Mouse (Mus musculus) CD4-positive, CD25-positive, alpha-beta regulatory T cell, adult 4 months (primary cell): ENCODE data around the gene Usp42. TPM values are rescaled to one million over a fixed set of nuclear protein-coding genes. Genes with fewer than 3 reads are reported as not detected.
A peak's percentile ranks its signal among the peaks of the same experiment; 100 is the strongest.

ENCODE experiments used
- ATAC-seq: one replicate; pipeline ENCODE4 v1.8.0; 2017
- polyA plus RNA-seq, 2 experiments: library from polyadenylated mRNA; unstranded; fragments of 100-300 nt; shearing (Covaris generic); gene quantifications; one replicate each; pipeline ENCODE4 v1.2.1; 2017

Usp42 gene
- polyA plus RNA-seq, 2 experiments from 2014 or later, result 10.6 to 10.7 TPM

DNA sequence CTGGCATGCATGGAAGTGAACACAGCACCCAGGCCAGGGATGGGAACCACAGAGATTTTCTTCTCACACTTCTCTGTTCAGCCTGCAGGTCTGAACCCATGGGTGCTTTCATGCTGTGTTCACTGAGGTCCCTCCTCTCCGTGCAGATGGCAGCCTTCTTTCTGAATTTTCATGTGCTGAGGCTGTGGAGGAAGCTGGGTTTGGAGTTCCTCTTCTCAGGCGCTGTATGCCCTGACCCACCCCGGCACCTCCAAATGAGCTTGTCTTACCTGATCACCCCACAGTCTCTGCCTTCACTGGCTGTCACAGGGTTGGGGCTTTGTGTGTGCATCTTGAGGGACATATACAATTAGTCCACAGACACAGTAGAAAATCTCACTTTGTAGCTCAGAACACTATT is 44.5 kb downstream of the Usp42 start:
- no peak for ATAC-seq

DNA sequence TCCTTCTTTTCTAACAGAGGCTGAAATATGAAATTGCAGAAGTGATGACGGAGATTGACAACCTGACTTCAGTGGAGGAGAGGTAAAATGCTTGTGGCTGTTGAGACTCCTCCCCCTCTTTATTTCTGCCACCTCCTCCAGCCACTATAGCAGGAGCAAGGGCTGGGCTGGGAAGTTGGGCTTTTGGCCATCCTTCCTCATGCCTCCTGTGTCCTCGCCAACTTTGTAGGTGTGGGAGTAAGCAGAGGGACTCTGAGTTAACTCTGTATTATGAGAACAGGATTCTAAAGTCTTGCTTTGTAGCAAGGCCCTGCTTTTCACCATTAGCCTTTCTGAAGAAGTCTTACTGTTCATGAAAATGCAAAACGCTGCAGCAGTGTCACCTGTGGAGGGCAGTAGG is 45.6 kb downstream of the Usp42 start:
- no peak for ATAC-seq

DNA sequence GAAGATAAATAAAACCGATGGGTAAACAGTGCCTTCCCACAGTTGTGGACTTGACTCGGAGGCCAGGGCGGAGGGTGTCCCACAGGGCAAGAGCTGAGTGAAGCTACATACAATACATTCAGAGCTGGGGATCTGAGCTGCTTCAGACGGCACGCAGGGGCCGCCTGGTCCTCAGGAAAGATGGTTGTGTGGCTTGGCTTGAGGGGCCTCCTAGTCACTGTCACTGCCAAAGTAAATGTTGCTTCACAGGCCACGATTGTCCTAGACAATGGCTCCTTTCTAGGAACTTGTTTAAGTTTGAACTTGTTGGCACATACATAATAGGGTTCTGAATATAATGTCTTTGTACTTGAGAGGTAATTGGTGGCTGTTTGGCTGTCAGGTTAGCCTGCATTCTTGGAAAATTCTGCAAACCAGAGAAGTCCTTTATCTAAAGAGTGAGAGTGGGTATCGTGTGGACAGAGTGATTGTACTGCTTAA is 47.1 kb downstream of the Usp42 start:
- no peak for ATAC-seq

DNA sequence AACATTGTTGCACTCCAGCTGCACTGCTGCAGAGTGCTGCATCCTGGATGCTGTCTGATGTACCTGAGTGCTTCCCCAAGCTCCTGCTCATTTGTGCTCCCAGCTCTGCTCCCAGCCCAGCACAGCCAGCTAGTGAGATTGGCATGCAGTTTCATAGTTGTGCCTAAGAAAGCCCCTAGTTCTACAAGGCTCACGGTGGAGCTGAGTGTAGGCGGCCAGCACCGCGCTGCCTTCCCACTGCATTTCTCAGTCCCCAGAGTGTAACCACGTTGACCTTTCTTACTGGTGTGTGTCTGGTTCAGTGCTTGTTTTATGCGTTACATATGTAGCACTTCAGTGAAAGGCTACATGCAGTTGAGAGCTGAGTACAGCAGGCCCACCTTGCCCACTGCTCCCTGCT is 48.4 kb downstream of the Usp42 start:
- ATAC-seq, result peak; percentile 50

DNA sequence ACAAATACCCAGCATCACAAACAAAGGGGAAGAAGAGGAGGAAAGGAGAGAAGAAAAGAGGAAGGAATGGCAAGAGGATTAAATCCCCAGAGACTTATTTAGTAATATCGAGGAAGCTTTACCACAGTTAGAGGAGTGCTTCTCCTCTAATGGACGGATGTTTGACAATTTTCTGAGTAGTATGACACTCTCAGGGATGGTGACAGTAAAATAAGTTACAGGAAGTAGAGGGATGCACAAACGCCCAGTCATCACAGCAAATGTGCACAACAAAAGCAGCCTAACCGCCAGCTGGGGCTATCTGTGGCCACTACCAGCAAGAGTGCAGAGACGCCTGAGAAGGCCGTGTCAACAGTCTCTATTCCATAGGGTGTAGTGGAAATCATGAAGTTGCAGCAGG is 52.4 kb downstream of the Usp42 start:
- peak; percentile 44 for ATAC-seq

DNA sequence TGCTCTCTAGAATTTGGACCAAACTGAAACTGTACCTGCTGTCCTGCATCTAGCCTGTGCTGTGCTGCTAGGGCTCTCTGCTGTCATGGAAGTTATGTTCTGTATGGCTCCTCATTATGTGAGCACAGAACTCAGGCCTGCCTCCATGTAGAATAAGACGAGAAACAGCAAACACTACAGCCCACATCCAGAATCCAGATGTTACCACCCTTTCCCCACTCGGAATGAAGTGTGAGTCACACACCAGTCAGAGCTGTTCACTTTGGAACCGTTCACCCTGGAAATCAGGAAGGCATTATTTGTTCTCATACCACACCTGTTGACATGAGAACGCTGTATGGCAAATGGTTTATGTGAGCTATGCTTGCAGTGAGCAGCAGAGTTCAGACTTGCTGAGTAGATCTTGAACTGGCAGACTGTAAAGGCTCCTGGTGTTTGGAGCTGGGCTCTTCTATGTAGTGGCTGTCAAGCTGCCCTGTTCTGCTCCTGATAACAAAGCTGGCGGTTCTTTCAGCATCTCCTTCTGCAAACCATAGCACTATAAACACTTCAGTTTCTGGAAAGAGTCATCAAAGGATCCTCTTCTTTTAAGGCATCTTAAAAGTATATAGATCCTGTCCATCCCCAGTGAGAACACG is 53.3 kb downstream of the Usp42 start:
- no peak for ATAC-seq

DNA sequence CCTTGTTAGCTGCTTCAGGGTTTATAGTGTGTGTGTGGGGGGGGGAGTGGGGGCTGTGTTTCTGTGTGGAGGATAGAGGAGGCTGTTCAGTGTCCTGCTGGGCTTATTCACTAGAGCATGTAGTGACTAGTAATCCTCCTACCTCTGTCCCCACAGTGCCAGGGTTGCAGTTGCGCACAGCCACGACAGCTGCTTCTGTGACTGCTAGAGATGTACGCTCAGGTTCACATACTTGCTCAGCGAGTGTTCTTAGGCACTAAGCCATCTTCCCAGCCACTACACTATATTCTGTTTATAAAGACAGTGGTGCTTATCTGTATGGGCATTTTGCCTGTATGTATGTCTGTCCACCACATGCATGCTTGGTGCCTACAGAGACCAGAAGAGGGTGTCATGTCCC is 54.7 kb downstream of the Usp42 start:
- ATAC-seq, result no peak

DNA sequence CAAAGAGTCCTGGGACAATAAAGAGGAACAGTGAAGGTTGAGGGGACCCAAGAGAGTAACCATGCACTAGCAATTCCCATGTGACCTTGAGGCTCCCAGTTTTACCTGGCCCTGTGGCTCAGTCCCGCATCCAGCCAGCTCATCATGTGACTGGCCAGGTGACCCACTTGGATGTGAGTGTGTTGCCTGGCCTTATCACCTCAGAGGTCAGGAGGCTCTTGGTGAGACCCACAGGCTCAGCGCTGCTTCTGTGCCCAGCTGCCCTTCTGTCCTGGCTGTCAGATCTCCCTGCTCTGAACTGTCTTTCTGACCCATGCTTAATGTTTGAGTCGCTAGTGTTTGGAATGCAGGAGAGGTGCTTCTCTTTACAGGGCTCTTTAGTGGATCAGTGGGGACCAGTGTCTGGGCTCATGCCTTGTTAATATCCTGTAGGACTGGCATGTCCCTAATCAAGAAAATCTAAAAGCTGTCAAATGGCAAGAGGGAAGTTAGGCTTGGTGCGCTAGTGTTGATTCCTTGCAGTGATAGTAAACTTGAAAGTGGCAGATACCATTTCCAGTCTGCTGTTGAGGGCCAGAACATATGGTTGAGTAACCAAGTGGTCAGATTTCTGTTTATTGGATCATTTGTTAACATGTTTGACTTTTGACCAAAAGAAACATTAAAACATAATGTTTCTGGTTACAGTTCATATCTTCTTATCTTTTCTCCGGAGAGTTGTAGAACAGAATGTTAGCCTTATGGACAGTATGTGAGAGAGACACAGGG is 55.7 kb downstream of the Usp42 start:
- no peak for ATAC-seq

DNA sequence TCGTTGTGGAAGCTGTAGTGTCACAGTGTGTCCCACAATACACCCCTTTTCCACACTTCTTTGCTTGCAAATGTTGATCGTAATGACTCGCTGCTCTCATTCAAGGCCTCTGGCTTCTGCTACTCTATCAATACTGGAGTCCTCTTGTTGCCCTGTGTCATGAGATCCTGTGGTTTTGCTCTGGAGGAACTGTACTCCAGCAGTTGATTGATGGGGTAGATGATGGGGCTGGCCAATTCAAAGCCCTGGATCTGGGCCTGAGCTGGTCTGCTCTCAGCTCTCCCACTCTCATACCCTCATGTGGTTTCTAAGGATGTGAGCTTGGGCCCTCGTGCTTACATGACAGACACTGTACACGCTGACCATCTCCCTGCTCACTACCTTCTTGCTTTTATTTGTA is 57.5 kb downstream of the Usp42 start:
- ATAC-seq, result no peak

DNA sequence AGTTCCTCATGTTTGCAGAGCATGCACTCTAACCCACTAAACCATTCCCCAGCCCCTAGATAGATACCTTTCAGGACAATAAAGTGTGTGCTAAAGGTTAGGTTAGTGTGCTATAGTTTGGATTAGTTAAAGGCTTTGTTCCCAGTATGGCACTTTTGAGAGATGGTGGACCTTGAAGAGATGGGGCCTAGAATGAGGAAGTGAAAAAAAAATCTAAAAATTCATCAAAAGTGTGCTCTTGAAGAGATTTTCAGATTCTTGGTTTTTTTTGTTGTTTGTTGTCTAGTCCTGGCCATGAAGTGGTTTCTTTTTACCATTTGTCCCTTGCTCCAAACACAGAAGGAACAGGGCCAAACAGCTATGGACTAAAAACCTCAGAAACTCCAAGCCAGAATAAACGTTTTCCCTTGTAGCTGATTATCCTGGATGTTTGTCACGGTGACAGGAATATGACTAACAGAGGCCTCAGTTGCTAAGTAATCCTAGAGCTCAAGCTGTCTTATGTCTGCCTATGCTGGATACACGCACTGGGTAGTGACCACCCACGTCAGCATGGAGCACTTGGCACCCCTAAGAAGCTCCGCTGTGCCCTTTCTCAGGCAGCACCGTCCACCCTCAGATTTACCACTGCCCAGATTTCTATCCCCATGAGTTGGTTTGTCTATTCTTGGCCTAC is 61.2 kb downstream of the Usp42 start:
- no peak for ATAC-seq

DNA sequence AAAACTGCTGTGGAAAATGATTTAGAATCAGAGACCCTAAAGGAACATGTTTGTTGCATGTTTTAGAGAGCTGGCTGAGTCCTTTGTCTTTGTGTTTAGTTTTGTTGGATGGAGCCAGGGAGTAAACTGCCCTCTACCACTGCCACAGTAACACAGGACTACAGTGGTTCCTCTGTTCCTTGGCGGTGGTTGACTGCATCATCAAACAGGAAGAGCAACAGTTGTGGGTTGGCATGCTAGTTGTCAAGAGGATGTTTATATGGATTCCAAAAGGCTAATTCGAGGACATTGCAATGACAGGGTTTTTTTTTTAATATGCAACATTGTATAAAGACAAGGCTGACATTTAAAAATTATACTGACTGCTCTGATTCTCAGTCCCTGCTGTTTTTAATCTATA is 62.2 kb downstream of the Usp42 start:
- peak; percentile 91 for ATAC-seq

DNA sequence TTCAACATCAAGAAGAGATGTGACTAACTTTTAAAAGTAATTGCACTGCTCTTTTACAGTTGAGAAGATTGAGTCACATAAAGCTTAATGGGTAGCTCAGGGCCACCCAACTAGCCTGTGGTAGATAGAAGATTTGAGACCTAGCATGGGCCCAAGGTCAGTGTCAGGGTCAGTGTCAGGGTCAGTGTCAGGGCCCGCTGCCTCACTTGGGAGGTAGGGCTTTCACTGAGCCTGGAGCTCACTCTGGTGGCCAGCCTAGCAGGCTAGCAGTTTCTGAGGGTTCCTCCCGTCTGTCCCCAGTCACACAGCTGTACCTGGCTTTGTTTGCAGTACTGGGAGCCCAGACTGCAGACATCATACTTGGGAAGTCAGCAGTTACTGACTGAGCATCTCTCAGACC is 62.7 kb downstream of the Usp42 start:
- ATAC-seq, result peak; percentile 19

DNA sequence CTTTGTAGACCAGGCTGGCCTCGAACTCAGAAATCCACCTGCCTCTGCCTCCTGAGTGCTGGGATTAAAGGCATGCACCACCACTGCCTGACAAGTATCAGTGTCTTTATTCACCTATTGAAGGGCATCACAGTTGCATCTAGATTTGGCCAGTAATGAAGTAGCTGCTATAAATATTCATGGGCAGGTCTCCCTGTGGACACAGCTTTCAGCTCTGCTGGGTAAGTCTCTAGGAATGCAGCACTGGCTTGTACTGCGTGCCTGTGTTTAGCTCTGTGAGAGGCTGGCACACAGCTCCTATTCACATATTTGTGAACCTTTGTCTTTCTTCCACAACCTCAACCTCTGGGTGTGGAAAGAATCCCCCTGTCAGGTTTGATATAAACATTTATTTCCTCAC is 63.2 kb downstream of the Usp42 start:
- no peak for ATAC-seq

DNA sequence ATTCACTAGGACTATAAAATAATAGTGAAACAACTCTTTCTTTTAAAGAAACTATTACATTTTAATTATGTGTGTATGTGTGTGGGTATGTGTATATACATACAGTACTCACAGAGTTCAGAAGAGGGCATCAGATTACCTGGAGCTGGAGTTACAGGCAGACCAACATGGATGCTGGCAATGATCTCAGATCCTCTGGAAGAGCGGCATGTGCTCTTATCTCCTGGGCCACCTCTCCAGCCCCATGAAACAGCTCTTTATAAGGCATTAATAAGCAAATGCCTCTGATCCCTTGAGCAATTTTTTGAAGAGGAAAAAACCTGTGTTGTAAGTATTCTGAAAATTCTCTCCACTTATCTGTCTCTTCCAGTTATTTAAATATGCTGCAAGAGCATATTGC is 66.1 kb downstream of the Usp42 start:
- ATAC-seq, result no peak

DNA sequence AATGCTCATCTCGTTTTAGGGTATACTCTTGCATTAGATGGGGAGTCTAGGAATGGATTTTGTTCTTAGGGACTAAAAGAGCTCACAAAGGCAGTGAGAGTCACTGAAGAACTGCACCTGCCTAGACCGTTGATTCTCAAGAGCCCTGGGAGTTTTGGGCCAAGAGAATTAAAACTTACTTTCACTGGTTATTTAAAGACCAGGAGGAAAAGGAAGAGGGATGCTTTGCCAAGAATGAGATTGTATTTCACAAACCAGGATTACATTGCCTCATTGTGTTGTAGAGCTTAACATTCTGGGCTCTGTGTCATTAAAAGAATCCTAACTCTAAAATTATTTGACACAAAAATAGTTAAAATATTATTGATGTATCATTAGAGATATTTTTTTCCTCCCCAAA is 66.5 kb downstream of the Usp42 start:
- no peak for ATAC-seq

DNA sequence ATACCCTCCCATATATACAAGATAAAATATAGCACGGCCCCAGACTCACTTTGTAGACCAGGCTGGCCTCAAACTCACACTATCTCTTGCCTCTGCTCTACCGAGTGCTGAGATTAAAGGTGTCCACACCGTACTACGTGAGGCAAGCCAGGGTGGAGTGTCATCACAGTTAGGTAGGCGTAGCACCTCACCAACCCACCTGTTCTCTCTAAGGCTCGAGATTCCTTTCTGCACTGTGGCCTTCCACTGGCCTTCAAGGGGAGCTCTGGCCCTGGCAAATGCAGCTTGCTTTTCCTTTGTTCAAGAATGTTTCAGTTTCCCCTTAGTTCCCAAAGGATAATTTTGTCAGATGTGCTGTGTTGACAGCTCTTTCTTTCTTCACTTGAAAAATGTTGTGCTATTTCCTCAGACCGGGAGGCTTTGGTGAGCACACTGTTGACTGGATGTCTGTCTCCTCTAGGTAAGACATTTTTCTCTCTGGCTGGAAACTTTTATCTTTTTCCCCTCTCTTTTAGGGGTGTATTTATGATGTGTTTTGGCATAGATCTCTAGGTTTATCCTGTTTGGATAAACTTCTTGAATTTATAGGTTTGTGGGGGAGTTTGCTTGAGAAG is 68.9 kb downstream of the Usp42 start:
- ATAC-seq, result no peak

Other genes with a start within 250 kb of the Usp42 start
- gene Rac1, start 204.2 kb downstream of the Usp42 start, polyA plus RNA-seq, result 10 to 100 TPM; 51.5 to 66.6 TPM
- 10 to 100 TPM; 40.6 to 59.7 TPM for gene Cyth3, start 109.8 kb downstream of the Usp42 start, polyA plus RNA-seq
- 10 to 100 TPM; 23.7 to 26.6 TPM for gene Eif2ak1, start 85.5 kb upstream of the Usp42 start, polyA plus RNA-seq
- under 1 TPM; 0.73 to 0.94 TPM for gene Ankrd61, start 165.4 kb upstream of the Usp42 start, polyA plus RNA-seq
- gene Aimp2, start 177.6 kb upstream of the Usp42 start, polyA plus RNA-seq, result 10 to 100 TPM; 40.8 to 68.8 TPM
- gene Pms2, start 177.7 kb upstream of the Usp42 start, polyA plus RNA-seq, result 10 to 100 TPM; 45.6 to 56.3 TPM
- gene Gm42421, start 195.9 kb upstream of the Usp42 start, polyA plus RNA-seq, result 1 to 10 TPM in 1 of 2 experiments, under 1 TPM in 1; 0.82 to 2.3 TPM
- gene Rsph10b, start 200.8 kb upstream of the Usp42 start, polyA plus RNA-seq, result under 1 TPM; 0.62 to 0.75 TPM